In genomic region chr8:49372686-49373085, GRCm38 (mm10) we compare ENCODE assay signal across 20 mouse cellular contexts.
DNase-seq lines count a peak whose midpoint lies in the region; ATAC-seq and TF ChIP-seq lines count a peak whose summit lies in the region.
"Had no signal": no experiment of that assay in that cellular context is flagged by ENCODE, and none has a peak within 500 bp of the region (broad histone marks: within the 10 kb centered on the region; RNA-seq: fewer than 3 reads in every experiment).

No protein-coding gene starts in this region.

- H3K4me3 ChIP-seq in midbrain, embryonic 16.5 days (ENCODE audit: low read depth, low read length), result no peak overlapping the region
- no peak overlapping the region for H3K4me3 ChIP-seq in midbrain, embryonic 13.5 days (replicated peaks)
- H3K4me3 ChIP-seq in forebrain, embryonic 13.5 days, result peak overlapping the region; percentile 19; the same call in 1 of the 2 replicates
- no peak overlapping the region for H3K4me3 ChIP-seq in forebrain, postnatal 0 days (ENCODE audit: low read depth, low read length)
- H3K4me3 ChIP-seq: embryonic facial prominence, embryonic 13.5 days; heart, adult 2 months; heart, embryonic 15.5 days; hindbrain, embryonic 13.5 days had no signal

- ATAC-seq in midbrain, embryonic 16.5 days, result no peak
- no peak for ATAC-seq in midbrain, embryonic 13.5 days
- ATAC-seq in forebrain, embryonic 13.5 days, result peak; percentile 70; the same call in 1 of the 2 replicates
- no peak for ATAC-seq in forebrain, postnatal 0 days

- no peaks in the 10 kb centered on the region for H3K27me3 ChIP-seq in midbrain, embryonic 16.5 days (ENCODE audit: control insufficient read depth, insufficient read depth, low read depth, low read length)
- H3K27me3 ChIP-seq in midbrain, embryonic 13.5 days, result no peaks in the 10 kb centered on the region
- no peaks in the 10 kb centered on the region for H3K27me3 ChIP-seq in forebrain, embryonic 13.5 days
- H3K27me3 ChIP-seq in forebrain, postnatal 0 days (ENCODE audit: insufficient read depth, low read length), result no peaks in the 10 kb centered on the region
- H3K27me3 ChIP-seq: embryonic facial prominence, embryonic 13.5 days; heart, embryonic 15.5 days; hindbrain, embryonic 13.5 days had no signal

- H3K27ac ChIP-seq in midbrain, embryonic 16.5 days (ENCODE audit: low read length), result no peak overlapping the region
- H3K27ac ChIP-seq in midbrain, embryonic 13.5 days, result no peak overlapping the region
- no peak overlapping the region for H3K27ac ChIP-seq in forebrain, embryonic 13.5 days
- no peak overlapping the region for H3K27ac ChIP-seq in forebrain, postnatal 0 days (ENCODE audit: low read depth, low read length)
- H3K27ac ChIP-seq: embryonic facial prominence, embryonic 13.5 days; heart, adult 2 months; heart, embryonic 15.5 days; hindbrain, embryonic 13.5 days had no signal

- no peaks in the 10 kb centered on the region for H3K36me3 ChIP-seq in midbrain, embryonic 16.5 days (ENCODE audit: control insufficient read depth, insufficient read depth, low read length)
- H3K36me3 ChIP-seq in midbrain, embryonic 13.5 days, result no peaks in the 10 kb centered on the region
- no peaks in the 10 kb centered on the region for H3K36me3 ChIP-seq in forebrain, embryonic 13.5 days (ENCODE audit: poor library complexity, severe bottlenecking)
- H3K36me3 ChIP-seq in forebrain, postnatal 0 days (ENCODE audit: insufficient read depth), result no peaks in the 10 kb centered on the region
- H3K36me3 ChIP-seq: embryonic facial prominence, embryonic 13.5 days; heart, embryonic 15.5 days; hindbrain, embryonic 13.5 days had no signal

- TF ChIP-seq CTCF in brain, embryonic 14.5 days (IDR thresholded peaks at IDR 0.05; ENCODE audit: borderline replicate concordance, extremely low read depth, insufficient read depth, insufficient read length), result no peak
- TF ChIP-seq CTCF in forebrain, postnatal 0 days (IDR thresholded peaks at IDR 0.05; ENCODE audit: low read depth), result no peak

- 63% methylated on average over 9 of the region's 9 CpGs for WGBS in midbrain, embryonic 16.5 days
- WGBS in midbrain, embryonic 13.5 days, result 75% methylated on average over 9 of the region's 9 CpGs
- WGBS in forebrain, embryonic 13.5 days, result 23% methylated on average over 9 of the region's 9 CpGs
- 26% methylated on average over 9 of the region's 9 CpGs for WGBS in forebrain, postnatal 0 days

- DNase-seq in brain, embryonic 14.5 days (ENCODE audit: low read depth), result peak; percentile 76
- DNase-seq in forebrain, postnatal 0 days, result peak; percentile 13
- DNase-seq in layer of hippocampus, adult 9-10 months (ENCODE audit: low spot score), result no peak
- no peak for DNase-seq in heart, adult 18-20 months
- no peak for DNase-seq in lung, postnatal 14 days
- DNase-seq: adrenal gland, adult 8-10 months; adrenal gland, postnatal 36 days; cerebellum, adult 11-12 months; cerebellum, adult 9-10 months; cerebellum, postnatal 36 days; gastrocnemius, postnatal 10 days; heart, adult 2 months; heart, postnatal 14 days had no signal

- no peaks in the 10 kb centered on the region for H3K4me1 ChIP-seq in midbrain, embryonic 16.5 days (ENCODE audit: control insufficient read depth, insufficient read depth, low read length)
- 0 out of 2 replicates have a peak, but pooled peaks cover 3% of the 10 kb centered on the region for H3K4me1 ChIP-seq in midbrain, embryonic 13.5 days (replicated peaks)
- peaks cover 8% of the 10 kb centered on the region; the same call in 1 of the 2 replicates for H3K4me1 ChIP-seq in forebrain, embryonic 13.5 days
- no peaks in the 10 kb centered on the region for H3K4me1 ChIP-seq in forebrain, postnatal 0 days (ENCODE audit: insufficient read depth)
- H3K4me1 ChIP-seq: embryonic facial prominence, embryonic 13.5 days; heart, embryonic 15.5 days; hindbrain, embryonic 13.5 days had no signal

- H3K4me2 ChIP-seq in midbrain, embryonic 16.5 days (ENCODE audit: low read length), result 0 out of 2 replicates have a peak overlapping the region, but pooled peaks have one; percentile 7
- no peak overlapping the region for H3K4me2 ChIP-seq in midbrain, embryonic 13.5 days (replicated peaks)
- H3K4me2 ChIP-seq in forebrain, embryonic 13.5 days, result peak overlapping the region; percentile 45
- H3K4me2 ChIP-seq in forebrain, postnatal 0 days (ENCODE audit: low read depth), result no peak overlapping the region
- H3K4me2 ChIP-seq: embryonic facial prominence, embryonic 13.5 days; heart, embryonic 11.5 days; heart, embryonic 15.5 days; hindbrain, embryonic 13.5 days had no signal

- H3K9ac ChIP-seq in midbrain, embryonic 16.5 days (ENCODE audit: low read depth, low read length), result no peak overlapping the region
- H3K9ac ChIP-seq in midbrain, embryonic 13.5 days (replicated peaks), result no peak overlapping the region
- H3K9ac ChIP-seq in forebrain, embryonic 13.5 days, result no peak overlapping the region
- no peak overlapping the region for H3K9ac ChIP-seq in forebrain, postnatal 0 days
- H3K9ac ChIP-seq: embryonic facial prominence, embryonic 13.5 days; heart, embryonic 15.5 days; hindbrain, embryonic 13.5 days had no signal

- H3K9me3 ChIP-seq in midbrain, embryonic 16.5 days (replicated peaks; ENCODE audit: control insufficient read depth, low read length, poor library complexity, severe bottlenecking), result no peaks in the 10 kb centered on the region
- H3K9me3 ChIP-seq in midbrain, embryonic 13.5 days, result no peaks in the 10 kb centered on the region
- H3K9me3 ChIP-seq in forebrain, embryonic 13.5 days (replicated peaks), result no peaks in the 10 kb centered on the region
- no peaks in the 10 kb centered on the region for H3K9me3 ChIP-seq in forebrain, postnatal 0 days (ENCODE audit: low read length)
- H3K9me3 ChIP-seq: embryonic facial prominence, embryonic 13.5 days; heart, embryonic 15.5 days; hindbrain, embryonic 13.5 days had no signal

- no peak for TF ChIP-seq POLR2A in brain, embryonic 14.5 days (IDR thresholded peaks at IDR 0.05; ENCODE audit: borderline replicate concordance, extremely low read depth, insufficient read depth, insufficient read length, poor library complexity, severe bottlenecking)

Comparison
In these comparisons a context has a peak if more than half of its experiments do, and no peak if none do; other contexts are left out.
1. H3K4me2 ChIP-seq: peak in midbrain, embryonic 16.5 days (single experiment) and forebrain, embryonic 13.5 days (single experiment); none in midbrain, embryonic 13.5 days (single experiment) and forebrain, postnatal 0 days (single experiment).
2. DNase-seq: peak in brain, embryonic 14.5 days (single experiment) and forebrain, postnatal 0 days (single experiment); none in layer of hippocampus, adult 9-10 months (single experiment), heart, adult 18-20 months (0 of 2) and lung, postnatal 14 days (single experiment).